Mouse (Mus musculus) frontal cortex, postnatal 14 days (tissue): ENCODE data around the gene Erbb4.

Experiments
- DNase-seq, 2 experiments: peaks; one replicate each; pipeline ENCODE4 v3.0.0; 2022; ENCODE audit warnings: low spot score in 2 of 2

Erbb4 gene

GRCm38 (mm10) chr1:69024858-69025257, 83.0 kb downstream of the Erbb4 start:
- no peak for DNase-seq

GRCm38 (mm10) chr1:69023157-69023925, 84.5 kb downstream of the Erbb4 start:
- DNase-seq = no peak

- DNase-seq = no peak
Observed at GRCm38 (mm10) chr1:69009800-69010505, 97.9 kb downstream of the Erbb4 start.

GRCm38 (mm10) chr1:69001371-69001770, 106.5 kb downstream of the Erbb4 start:
- no peak for DNase-seq

GRCm38 (mm10) chr1:68979251-68979650, 128.6 kb downstream of the Erbb4 start:
- no peak for DNase-seq

GRCm38 (mm10) chr1:68978571-68978970, 129.3 kb downstream of the Erbb4 start:
- DNase-seq = no peak

GRCm38 (mm10) chr1:68973355-68974127, 134.3 kb downstream of the Erbb4 start:
- DNase-seq = no peak

GRCm38 (mm10) chr1:68964127-68964526, 143.7 kb downstream of the Erbb4 start:
- DNase-seq = no peak

GRCm38 (mm10) chr1:68961365-68962116, 146.3 kb downstream of the Erbb4 start:
- DNase-seq = no peak

GRCm38 (mm10) chr1:68956766-68957533, 150.9 kb downstream of the Erbb4 start:
- no peak for DNase-seq

GRCm38 (mm10) chr1:68955482-68955881, 152.4 kb downstream of the Erbb4 start:
- DNase-seq = no peak

GRCm38 (mm10) chr1:68943141-68943540, 164.7 kb downstream of the Erbb4 start:
- no peak for DNase-seq

GRCm38 (mm10) chr1:68934804-68935203, 173.1 kb downstream of the Erbb4 start:
- DNase-seq = no peak

GRCm38 (mm10) chr1:68933330-68934065, 174.4 kb downstream of the Erbb4 start:
- DNase-seq = no peak

GRCm38 (mm10) chr1:68917828-68918227, 190.0 kb downstream of the Erbb4 start:
- DNase-seq = no peak

GRCm38 (mm10) chr1:68892041-68892440, 215.8 kb downstream of the Erbb4 start:
- no peak for DNase-seq

GRCm38 (mm10) chr1:68886823-68887222, 221.0 kb downstream of the Erbb4 start:
- no peak for DNase-seq

- DNase-seq = no peak
Observed at GRCm38 (mm10) chr1:68874954-68875353, 232.9 kb downstream of the Erbb4 start.

GRCm38 (mm10) chr1:68873635-68874020, 234.2 kb downstream of the Erbb4 start:
- no peak for DNase-seq

GRCm38 (mm10) chr1:68872976-68873634, 234.8 kb downstream of the Erbb4 start:
- DNase-seq = no peak
